Mouse (Mus musculus) CD4-positive, CD25-positive, alpha-beta regulatory T cell, adult 9 weeks (primary cell): ENCODE measurements around the gene Kbtbd8. TPM values are rescaled to one million over a fixed set of nuclear protein-coding genes. Genes with fewer than 3 reads are reported as not detected.

Experiments
- polyA plus RNA-seq: library from polyadenylated mRNA; unstranded; fragments of 100-300 nt; shearing (Covaris generic); gene quantifications from one replicate; pipeline ENCODE4 v1.2.1, GENCODE M21; 2017

The Kbtbd8 gene
- polyA plus RNA-seq: 8.6 TPM

DNA sequence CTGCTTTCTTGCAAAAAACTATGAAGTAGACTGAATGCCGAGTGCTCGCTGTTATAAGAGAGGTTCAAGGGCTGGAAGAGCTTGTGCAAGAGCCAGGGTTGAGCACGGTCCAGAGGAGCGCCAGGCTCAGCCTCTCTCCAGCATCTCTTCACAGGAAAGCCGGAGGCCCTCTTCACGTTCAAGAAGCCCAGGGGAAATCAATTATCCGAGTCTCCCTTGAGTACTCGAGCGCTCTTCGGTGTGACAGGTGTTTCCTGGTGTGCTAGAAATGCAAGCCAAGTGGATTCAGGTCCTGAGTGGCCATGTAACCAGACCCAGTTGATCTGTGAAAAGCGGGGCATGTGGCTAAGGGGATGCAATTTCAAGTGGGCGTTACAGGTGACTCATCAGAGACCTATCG is at the start of gene Kbtbd8:
TSS of gene Kbtbd8 (plus strand) at position 295 of the 400 bp plus-strand sequence.

Other genes starting within 250 kb of the Kbtbd8 start
- not detected for gene Gm10234, start 204.9 kb downstream of the Kbtbd8 start, polyA plus RNA-seq